Mouse (Mus musculus) brain, embryonic 14.5 days (tissue): ENCODE data around the gene Ndufaf1. TPM values are rescaled to one million over a fixed set of nuclear protein-coding genes. Genes with fewer than 3 reads are reported as not detected.

Experiments used
- DNase-seq: peaks from one replicate; pipeline ENCODE4 v3.0.0-alpha.2; 2011; ENCODE audit warnings: low read depth
- CTCF ChIP-seq: fragments of 200-500 bp; IDR thresholded peaks from 2 replicates; pipeline ENCODE4 v1.5.1; 2012; ENCODE audit warnings: inconsistent platforms, mild to moderate bottlenecking, moderate library complexity, borderline replicate concordance; ENCODE audit not compliant: insufficient read depth, insufficient read length; ENCODE audit errors: extremely low read depth
- POLR2A ChIP-seq: fragments of 200-500 bp; IDR thresholded peaks from 2 replicates; pipeline ENCODE4 v1.6.1; 2012; ENCODE audit warnings: mild to moderate bottlenecking, inconsistent platforms, borderline replicate concordance; ENCODE audit not compliant: poor library complexity, insufficient read depth, insufficient read length, severe bottlenecking; ENCODE audit errors: extremely low read depth
- polyA plus RNA-seq: library from polyadenylated mRNA; depleted of rRNA; stranded (reverse); fragments of >200 nt; gene quantifications from 2 replicates; pipeline ENCODE4 v1.2.3, GENCODE M21; 2012; rRNA removed

The Ndufaf1 gene
- 11.9 and 14.3 TPM in 2 replicates for polyA plus RNA-seq

- DNase-seq, result peak; percentile 93
- TF ChIP-seq CTCF (no peak), POLR2A (peak; percentile 20; the same call in 1 of the 2 replicates)
Measured at GRCm38 (mm10) chr2:119662220-119663182, at the start of gene Ndufaf1. Ndufaf1 (minus strand) TSS chr2:119662827.

DNA sequence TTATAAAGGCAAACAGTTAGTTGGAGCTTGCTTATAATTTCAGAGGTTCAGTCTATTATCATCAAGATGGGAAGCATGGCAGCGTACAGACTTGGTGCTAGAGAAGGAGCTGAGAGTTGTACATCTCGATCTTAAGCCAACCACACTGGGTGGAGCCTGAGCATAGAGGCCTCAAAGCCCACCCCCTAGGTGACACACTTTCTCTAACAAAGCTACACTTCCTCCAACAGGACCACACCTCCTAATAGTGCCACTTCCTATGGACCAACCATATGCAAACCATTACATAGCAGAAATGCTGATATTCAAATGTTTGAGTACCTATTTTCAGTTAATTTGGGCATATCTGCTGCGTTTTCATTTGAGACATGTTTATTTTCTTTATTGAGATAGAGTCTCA is 47.4 kb upstream of the Ndufaf1 start:
- no peak for DNase-seq
- no peak for TF ChIP-seq CTCF
- no peak for TF ChIP-seq POLR2A

- DNase-seq, result no peak
- no peak for TF ChIP-seq POLR2A
- no peak for TF ChIP-seq CTCF
Measured at GRCm38 (mm10) chr2:119707676-119708075, 45.0 kb upstream of the Ndufaf1 start.

- TF ChIP-seq CTCF (no peak), POLR2A (no peak)
- DNase-seq, result no peak
Measured at GRCm38 (mm10) chr2:119703171-119703570, 40.5 kb upstream of the Ndufaf1 start.

DNA sequence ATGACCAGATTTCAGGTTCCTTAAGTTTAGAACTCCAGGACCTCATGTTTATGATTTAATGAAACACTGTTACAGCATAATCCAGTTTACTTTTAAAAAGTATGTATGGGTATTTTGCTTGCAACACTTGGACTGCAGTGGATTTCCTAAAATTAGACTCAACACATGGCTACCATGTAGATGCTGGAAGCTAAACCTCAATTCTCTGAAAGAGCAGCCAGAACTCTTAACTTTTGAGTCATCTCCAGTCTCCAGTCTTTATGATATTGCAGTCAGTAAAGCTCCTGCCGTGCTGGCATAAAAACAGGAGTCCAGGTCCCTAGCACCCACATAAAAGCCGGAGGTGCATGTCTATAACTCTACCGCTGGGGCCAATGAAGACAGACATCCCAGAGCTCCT is 37.3 kb upstream of the Ndufaf1 start:
- TF ChIP-seq POLR2A, result no peak
- TF ChIP-seq CTCF, result no peak

DNA sequence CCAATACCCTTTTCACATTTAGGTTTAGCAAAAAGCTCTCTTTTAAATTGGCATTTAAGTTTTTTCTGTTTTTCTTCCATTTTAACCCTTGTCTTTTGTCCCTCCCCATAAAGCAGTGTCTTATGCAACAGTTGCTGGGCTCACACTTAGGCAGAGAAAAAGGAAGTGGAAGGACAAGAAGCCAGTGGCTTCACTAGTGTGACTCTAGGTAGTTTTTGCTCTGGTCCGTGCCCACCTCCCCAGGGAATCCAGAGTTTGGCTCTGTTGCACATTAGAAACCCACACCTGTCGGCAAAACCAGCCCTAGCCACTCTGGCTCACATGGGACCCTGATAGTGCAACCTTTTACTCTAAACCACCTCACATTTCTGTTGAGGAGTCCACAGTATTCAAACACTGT is 35.8 kb upstream of the Ndufaf1 start:
- no peak for DNase-seq
- TF ChIP-seq CTCF, result no peak
- no peak for TF ChIP-seq POLR2A

More for the DNA sequence above, 37.3 kb upstream of the Ndufaf1 start:
- no peak for DNase-seq

GRCm38 (mm10) chr2:119696111-119696510 is 33.5 kb upstream of the Ndufaf1 start:
- no peak for DNase-seq
- no peak for TF ChIP-seq POLR2A
- no peak for TF ChIP-seq CTCF

DNA sequence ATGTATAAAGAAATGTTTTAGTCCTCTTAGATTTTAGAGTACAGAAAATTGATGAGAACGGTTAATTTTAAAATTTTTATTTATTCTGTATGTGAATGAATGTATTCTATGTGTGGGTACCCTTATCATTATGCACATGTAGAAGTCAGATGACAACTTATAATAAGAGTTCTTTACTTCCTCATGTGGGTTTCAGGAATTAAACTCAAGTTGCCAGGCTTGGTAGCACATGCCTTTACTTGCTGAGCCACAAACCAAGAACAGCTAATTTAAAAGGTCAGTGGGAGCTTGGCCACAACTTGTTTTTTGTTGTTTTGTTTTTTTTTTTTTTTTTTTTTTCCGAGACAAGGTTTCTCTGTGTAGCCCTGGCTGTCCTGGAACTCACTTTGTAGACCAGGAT is 32.2 kb upstream of the Ndufaf1 start:
- no peak for DNase-seq
- TF ChIP-seq POLR2A (no peak), CTCF (no peak)

GRCm38 (mm10) chr2:119692003-119692701 is 29.5 kb upstream of the Ndufaf1 start:
- DNase-seq, result peak; percentile 13

GRCm38 (mm10) chr2:119683706-119684105 is 21.1 kb upstream of the Ndufaf1 start:
- no peak for DNase-seq
- TF ChIP-seq CTCF, result no peak
- TF ChIP-seq POLR2A, result no peak

More at GRCm38 (mm10) chr2:119692003-119692701, 29.5 kb upstream of the Ndufaf1 start:
- TF ChIP-seq POLR2A (no peak), CTCF (no peak)

- DNase-seq, result no peak
- TF ChIP-seq CTCF (no peak), POLR2A (no peak)
Measured at GRCm38 (mm10) chr2:119675831-119676230, 13.2 kb upstream of the Ndufaf1 start.

GRCm38 (mm10) chr2:119675215-119675784 is 12.7 kb upstream of the Ndufaf1 start:
- DNase-seq, result no peak
- TF ChIP-seq POLR2A (no peak), CTCF (no peak)
